Mouse (Mus musculus) thymus, adult 18-20 months (tissue): Measurements from ENCODE around the gene Zbtb4.

Experiments used
- DNase-seq, 2 experiments: peaks; one replicate each; pipeline ENCODE4 v3.0.0; 2022; ENCODE audit warnings: mixed read lengths in 2 of 2

Zbtb4 gene

DNA sequence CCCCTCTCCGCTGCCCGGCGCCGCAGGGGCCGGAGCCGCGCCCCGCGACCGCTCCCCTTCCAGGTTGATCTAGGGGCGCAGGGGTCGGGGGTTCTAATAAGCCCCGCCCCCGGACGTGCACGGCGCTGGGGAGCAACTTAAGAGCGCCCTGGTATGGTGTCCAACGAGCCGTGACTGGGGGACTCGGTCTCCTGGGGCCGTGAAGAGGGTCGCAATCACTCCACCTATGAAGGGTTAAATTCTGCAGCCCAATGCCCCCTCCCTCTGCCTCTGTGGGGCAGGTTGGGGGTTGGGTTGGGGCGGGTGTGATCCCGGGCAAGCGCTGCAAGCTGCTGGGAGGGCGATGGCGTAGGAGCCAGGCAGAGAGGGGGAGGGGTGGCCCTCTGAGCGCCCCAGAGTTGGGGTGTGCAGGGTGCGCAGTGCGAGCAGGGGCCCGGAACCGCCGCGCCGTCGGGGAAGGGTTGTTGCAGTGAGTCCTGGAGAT lies 456 bp downstream of the Zbtb4 start:
- DNase-seq, result peak; percentile 78 to 83

GRCm38 (mm10) chr11:69766872-69767624 lies 1.3 kb downstream of the Zbtb4 start:
- no peak for DNase-seq

- no peak for DNase-seq
Measured at GRCm38 (mm10) chr11:69767625-69767909, 1.9 kb downstream of the Zbtb4 start.

DNA sequence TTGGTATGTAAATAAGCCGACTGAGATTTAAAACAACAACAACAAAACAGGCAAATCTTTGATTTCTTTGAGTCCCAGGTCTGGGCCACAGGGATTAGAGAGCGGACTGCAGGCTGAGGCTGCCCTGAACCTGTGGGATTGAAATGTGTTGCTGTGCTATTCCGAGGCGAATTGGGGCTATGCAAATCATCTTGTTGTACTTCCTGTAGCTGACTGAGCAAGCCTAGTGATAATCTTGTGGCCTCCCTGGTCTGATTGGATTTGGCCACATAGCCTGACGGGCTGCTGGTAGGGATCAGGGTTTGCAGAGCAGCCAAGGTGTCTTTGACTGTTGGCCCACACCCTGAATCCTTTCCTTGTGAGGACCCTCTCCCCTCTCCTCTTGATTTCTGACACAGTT lies 9.2 kb downstream of the Zbtb4 start:
- DNase-seq, result no peak

- no peak for DNase-seq
Measured at GRCm38 (mm10) chr11:69775716-69776115, 10.0 kb downstream of the Zbtb4 start.

GRCm38 (mm10) chr11:69776488-69776887 lies 10.8 kb downstream of the Zbtb4 start:
- no peak for DNase-seq

- no peak for DNase-seq
Measured at GRCm38 (mm10) chr11:69777504-69778257, 12.0 kb downstream of the Zbtb4 start.

DNA sequence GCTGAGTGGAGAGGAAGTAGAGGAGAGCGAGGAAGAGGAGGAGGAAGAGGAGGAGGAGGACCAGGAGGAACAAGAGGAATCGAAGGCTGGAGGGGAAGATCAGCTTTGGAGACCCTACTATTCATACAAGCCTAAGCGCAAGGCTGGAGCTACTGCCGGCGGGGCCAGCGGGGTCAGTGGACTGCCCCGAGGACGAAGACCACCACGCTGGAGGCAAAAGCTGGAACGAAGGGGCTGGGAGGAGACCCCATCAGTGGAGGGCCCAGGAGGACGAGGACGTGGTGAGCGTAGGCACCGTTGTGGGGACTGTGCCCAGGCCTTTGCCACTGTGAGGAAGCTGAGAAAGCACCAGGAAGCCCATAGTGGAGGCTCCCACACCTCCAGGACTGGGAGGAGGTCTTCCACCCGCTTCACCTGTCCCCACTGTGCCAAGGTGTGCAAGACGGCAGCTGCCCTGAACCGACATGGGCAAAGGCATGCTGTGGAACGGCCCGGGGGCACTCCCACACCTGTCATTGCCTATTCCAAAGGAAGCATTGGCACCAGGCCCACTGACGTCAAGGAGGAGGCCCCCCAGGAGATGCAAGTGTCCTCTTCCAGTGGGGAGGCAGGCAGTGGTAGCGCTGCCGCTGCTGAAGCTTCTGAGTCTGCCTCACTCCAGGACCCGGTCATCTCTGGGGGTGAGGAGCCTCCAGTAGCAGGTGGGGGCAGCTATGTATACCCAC lies 12.7 kb downstream of the Zbtb4 start:
- no peak for DNase-seq

GRCm38 (mm10) chr11:69778985-69779384 lies 13.3 kb downstream of the Zbtb4 start:
- no peak for DNase-seq

- no peak for DNase-seq
Measured at GRCm38 (mm10) chr11:69781828-69782227, 16.1 kb downstream of the Zbtb4 start.

DNA sequence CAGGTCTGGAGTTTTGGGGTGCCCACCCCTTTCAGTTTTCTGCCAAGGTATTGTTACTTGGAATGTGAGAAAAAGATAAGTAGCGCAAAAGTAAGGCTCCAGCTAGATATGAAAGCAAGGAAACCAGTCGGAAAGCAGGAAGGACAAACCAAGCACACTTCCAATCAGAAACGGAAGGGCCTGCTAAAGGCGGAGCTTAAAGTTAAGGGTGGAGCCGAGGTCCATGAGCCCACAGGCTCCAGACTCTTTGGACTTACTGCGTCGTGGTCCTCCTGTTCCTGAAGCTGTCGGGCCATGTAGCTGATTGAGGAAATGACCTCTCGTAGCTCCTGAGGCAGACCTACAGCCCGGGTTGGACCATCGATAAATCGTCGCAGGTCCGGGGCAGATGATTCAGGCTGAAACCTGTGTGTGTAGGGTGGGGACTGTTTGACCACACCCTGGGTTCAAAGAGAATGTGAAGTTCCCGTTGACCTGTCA lies 19.1 kb downstream of the Zbtb4 start:
- no peak for DNase-seq

DNA sequence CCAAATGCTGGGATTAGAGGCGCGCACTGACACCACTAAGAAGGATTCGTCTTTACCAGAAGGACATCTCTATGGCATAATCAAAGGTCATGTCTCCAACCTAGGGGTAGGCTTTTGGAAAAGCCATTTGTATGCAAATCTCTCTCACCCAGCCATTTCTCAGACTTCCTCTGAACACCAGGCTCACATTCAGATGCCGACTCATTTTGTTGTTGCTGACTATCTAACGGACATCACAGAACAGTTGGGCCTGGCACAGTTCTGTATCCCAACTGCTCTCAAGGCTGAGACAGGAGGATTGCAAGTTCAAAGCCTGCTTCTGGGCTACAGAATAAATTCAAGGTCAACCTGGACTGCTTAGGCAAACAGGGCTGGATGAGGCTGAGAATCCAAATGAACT lies 21.6 kb downstream of the Zbtb4 start:
- no peak for DNase-seq

DNA sequence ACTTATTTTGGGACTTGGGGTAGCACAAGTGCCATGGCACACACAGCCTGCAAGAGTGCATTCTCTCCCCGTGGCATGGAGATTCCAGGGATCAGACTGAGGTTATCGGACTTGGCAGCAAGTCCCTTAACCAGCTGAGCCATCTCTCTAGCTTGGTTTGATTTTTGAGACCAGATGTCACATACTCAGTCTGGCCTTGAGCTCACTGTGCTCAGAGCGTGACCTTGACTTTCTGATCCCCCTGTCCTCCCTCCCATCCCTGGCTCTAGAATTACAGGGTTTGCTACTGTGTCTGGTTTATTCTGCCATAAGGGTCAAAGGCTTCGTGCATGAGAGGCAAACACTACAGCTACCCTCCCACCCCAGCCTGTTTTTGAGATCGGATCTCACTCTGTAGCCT lies 23.7 kb downstream of the Zbtb4 start:
- DNase-seq, result no peak

GRCm38 (mm10) chr11:69791420-69791819 lies 25.7 kb downstream of the Zbtb4 start:
- no peak for DNase-seq

DNA sequence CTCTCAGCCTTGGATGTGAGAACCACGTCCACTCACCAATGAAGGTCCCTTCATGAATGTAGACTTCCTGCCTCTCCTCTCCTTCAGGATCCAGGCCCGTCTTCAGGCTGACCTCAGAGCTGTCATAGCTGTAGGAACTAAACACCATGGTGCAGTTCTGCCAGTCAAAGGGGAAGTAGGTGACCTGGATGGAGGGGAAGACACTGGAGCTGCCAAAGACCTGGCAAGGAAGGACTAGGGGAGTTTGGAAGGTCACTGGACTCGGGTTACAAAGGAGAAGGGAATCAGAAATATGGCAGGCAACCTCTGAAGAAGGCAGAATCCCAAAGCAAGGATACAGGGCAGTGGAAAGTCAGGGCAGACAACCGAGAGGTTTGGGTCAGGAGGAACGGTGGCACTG lies 27.7 kb downstream of the Zbtb4 start:
- DNase-seq, result no peak

GRCm38 (mm10) chr11:69795168-69795982 lies 29.7 kb downstream of the Zbtb4 start, which contains the start of gene Chrnb1:
TSS of gene Chrnb1 (minus strand) at chr11:69795943.
- peak; percentile 92 to 95 for DNase-seq

- no peak for DNase-seq
Measured at GRCm38 (mm10) chr11:69795983-69796435, 30.3 kb downstream of the Zbtb4 start.

DNA sequence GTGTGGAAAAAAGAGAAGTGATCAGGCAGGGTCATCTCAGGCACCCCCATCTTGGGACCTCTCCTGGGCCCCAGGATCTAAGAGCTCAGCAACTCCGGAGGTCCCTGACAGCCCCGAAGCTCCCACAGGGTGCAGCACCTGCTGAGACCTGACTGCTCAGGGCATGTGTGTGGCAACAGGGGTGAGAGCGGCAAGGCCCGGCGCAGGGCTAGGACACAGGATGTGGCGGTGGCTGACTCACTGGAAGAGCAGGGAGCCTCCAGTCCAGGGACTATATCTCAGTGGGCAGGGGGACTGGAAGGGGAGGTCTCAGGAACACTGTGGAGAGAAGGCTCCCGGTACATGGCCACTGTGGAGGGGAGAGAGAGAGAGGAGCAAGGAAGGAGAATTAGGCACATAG lies 32.2 kb downstream of the Zbtb4 start:
- no peak for DNase-seq

- DNase-seq, result no peak
Measured at GRCm38 (mm10) chr11:69799394-69800137, 33.9 kb downstream of the Zbtb4 start.

DNA sequence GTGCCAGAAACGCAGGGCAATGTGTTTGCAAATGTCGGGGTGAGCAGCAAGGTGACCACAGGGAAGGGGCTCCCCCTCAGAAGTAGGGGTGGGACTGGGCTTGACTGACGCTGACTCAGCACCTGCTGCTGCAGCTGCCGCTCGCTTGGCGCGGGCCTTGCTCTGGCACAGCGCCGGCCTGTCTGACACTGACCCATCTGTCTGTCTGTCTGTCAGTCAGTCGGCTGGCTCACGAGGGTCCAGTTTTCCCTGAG lies 34.4 kb downstream of the Zbtb4 start:
- DNase-seq, result no peak

DNA sequence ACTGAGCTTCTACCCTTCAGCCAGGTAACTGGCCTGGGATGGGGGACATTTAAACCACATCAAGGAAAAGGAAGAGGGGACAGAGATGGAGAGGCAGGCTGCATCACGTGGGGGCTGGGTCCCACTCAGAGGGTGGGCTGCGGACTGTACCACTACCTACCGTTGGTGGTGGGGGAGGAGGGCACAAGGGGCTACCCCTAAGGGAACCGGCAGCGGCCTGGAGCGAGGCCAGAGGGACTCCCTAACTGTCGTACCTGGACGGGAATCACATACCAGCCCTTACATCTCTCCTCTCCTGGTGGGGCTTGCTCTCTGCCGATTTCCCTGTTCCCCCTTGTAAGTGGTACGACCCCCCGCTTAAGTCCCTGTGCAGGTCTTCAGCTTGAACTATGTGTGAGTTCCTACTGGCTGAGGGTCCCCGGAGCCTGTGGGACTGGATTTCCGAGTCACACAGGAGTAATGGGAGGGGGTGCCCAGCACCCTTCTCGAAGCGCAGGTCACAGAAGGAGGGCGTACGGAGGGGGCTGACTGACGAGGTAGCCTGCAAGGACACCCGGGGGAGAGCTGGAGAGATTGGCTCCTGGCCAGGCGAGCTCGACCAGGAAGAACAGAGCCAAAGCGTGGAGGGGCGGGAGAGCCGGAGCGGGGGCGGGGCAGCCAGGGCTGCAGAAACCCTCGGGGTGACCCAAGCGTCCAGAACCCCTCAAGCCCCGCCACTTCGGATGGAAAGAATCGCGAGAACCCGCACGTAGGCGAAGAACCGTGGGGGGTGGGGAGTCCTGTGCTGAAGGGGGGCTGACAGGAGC lies 34.9 kb downstream of the Zbtb4 start:
- no peak for DNase-seq
